Mouse (Mus musculus): ENCODE measurements around the gene Zmynd15. TPM values are rescaled to one million over a fixed set of nuclear protein-coding genes. Genes with fewer than 3 reads are reported as not detected.

Zmynd15 gene
- total RNA-seq, 1 experiment from 2014 or later = not detected

GRCm38 (mm10) chr11:70489138-70489537, 29.9 kb downstream of the Zmynd15 start:
- no peak for ATAC-seq (replicated peaks; ENCODE audit: insufficient number of reproducible peaks, low FRiP score, low TSS enrichment, poor library complexity, severe bottlenecking)

GRCm38 (mm10) chr11:70489684-70490083, 30.5 kb downstream of the Zmynd15 start:
- peak; percentile 92 for ATAC-seq (replicated peaks; ENCODE audit: insufficient number of reproducible peaks, low FRiP score, low TSS enrichment, poor library complexity, severe bottlenecking)

- ATAC-seq (replicated peaks; ENCODE audit: insufficient number of reproducible peaks, low FRiP score, low TSS enrichment, poor library complexity, severe bottlenecking) = no peak
Measured at GRCm38 (mm10) chr11:70499566-70500475, 40.6 kb downstream of the Zmynd15 start.

GRCm38 (mm10) chr11:70500476-70500812, 41.2 kb downstream of the Zmynd15 start:
- no peak for ATAC-seq (replicated peaks; ENCODE audit: insufficient number of reproducible peaks, low FRiP score, low TSS enrichment, poor library complexity, severe bottlenecking)

- no peak for ATAC-seq (replicated peaks; ENCODE audit: insufficient number of reproducible peaks, low FRiP score, low TSS enrichment, poor library complexity, severe bottlenecking)
Measured at GRCm38 (mm10) chr11:70502018-70502417, 42.8 kb downstream of the Zmynd15 start.

DNA sequence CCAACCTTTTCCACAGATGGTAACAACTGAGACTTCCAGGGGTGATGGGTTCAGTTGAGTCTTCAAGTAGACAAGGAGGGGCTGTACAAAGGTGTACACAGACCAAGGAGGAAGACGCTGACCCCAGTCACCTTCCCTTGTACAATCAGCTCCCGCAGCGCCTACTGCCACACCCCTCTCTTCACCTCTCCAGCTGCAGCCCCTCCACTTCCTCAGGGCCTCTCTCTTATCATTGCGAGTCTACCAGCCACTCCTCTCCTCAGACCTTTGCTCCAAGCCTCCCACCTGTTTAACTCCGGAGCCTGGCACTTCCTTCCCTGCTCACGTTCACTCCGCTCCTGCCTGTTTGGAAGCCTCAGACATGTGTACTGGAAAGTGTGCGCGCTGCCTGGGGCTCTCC, 45.7 kb downstream of the Zmynd15 start, which contains the start of gene Tm4sf5:
Tm4sf5 (plus strand) TSS at position 275 of the 400 bp plus-strand sequence.
- ATAC-seq (replicated peaks; ENCODE audit: insufficient number of reproducible peaks, low FRiP score, low TSS enrichment, poor library complexity, severe bottlenecking) = no peak

DNA sequence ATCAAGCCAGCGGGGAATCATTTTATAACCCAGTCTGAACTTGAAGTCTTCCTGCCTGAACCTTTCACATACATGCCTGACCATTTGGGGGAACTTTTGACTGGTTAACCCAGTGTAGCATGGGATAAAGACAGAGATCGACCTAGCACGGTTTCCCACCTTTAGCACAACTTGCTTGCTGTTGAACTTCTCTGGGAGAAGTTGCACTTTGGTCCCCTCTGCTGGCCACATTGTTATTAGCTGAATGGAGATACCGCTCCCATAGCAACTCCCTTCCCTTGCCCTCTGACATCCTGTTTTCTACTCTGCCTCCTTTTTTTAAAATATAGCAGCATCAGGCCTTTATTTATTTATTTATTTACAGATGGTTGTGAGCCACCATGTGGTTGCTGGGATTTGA, 47.2 kb downstream of the Zmynd15 start:
- ATAC-seq (replicated peaks; ENCODE audit: insufficient number of reproducible peaks, low FRiP score, low TSS enrichment, poor library complexity, severe bottlenecking) = peak; percentile 77

- ATAC-seq (replicated peaks; ENCODE audit: insufficient number of reproducible peaks, low FRiP score, low TSS enrichment, poor library complexity, severe bottlenecking) = no peak
Measured at GRCm38 (mm10) chr11:70506962-70507515, 47.8 kb downstream of the Zmynd15 start.

DNA sequence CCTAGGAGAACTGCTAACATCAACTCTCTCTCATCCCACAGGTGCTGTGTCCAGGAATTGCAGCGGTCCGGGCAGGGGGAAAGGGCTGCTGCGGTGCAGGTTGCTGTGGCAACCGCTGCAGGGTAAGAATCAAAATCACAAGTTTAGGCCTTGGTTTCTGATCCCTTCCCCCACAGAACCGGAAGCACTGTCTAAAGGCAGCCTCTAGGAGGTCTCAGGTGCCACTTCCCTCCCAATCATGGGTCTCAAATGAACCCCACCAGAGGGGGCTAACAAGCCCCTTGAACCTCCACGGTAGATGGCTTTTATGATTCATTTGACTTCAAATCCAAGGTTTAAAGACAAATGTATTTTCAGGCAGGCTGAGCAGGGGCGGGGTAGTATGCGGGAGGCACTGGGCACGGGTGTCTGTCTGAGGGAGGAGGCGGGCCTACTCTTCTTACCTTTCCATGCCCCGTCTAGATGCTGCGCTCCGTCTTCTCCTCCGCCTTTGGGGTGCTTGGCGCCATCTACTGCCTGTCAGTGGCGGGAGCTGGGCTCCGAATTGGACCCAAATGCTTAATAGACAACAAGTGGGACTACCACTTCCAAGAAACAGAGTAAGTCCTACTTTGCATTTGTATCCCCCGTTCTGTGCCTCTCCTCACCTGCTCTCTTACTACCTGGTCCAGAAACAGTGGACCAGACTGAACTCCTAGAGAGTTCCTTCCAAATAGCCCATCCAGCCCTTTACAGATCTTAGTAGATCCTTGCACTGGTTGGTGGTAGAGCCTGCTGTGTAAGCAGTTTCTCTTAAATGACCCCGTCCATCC, 50.7 kb downstream of the Zmynd15 start:
- 0 out of 2 replicates have a peak, but pooled peaks have one; percentile 34 for ATAC-seq (replicated peaks; ENCODE audit: insufficient number of reproducible peaks, low FRiP score, low TSS enrichment, poor library complexity, severe bottlenecking)

DNA sequence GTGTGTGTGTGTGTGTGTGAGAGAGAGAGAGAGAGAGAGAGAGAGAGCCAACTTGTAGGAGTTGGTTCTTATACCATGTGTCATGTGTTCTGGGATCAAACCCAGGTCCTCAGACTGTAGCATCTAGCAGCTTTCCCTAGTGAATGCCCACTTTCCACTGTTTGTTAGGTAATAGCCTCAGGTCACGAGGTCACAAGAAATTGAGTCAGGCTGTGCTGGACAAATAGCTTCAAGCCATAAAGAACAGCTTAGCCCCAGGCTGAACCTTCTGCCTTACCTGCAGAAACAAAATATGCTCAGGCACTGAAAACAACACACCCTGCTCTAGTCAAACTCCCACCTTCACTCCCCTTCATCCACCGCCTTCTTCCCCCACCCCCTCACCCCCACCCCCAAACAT, 52.0 kb downstream of the Zmynd15 start:
- ATAC-seq (replicated peaks; ENCODE audit: insufficient number of reproducible peaks, low FRiP score, low TSS enrichment, poor library complexity, severe bottlenecking) = no peak

DNA sequence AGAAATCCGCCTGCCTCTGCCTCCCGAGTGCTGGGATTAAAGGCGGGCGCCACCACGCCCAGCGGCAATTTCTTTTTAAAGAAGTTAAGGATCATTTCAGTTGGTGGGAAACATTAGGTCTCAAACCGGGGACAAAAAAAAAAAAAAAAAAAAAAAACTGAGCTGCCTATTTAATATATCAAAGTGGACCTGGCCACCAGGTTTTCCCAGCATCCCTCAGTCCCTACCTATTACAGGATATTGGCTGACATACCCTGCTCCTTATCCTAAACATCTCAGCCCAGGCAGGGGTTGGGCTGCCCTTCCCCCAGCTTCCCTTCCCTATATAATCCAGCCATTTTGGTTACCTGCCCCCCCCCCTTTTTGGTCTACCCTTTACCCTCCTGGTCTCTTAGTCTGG, 52.6 kb downstream of the Zmynd15 start:
- no peak for ATAC-seq (replicated peaks; ENCODE audit: insufficient number of reproducible peaks, low FRiP score, low TSS enrichment, poor library complexity, severe bottlenecking)

DNA sequence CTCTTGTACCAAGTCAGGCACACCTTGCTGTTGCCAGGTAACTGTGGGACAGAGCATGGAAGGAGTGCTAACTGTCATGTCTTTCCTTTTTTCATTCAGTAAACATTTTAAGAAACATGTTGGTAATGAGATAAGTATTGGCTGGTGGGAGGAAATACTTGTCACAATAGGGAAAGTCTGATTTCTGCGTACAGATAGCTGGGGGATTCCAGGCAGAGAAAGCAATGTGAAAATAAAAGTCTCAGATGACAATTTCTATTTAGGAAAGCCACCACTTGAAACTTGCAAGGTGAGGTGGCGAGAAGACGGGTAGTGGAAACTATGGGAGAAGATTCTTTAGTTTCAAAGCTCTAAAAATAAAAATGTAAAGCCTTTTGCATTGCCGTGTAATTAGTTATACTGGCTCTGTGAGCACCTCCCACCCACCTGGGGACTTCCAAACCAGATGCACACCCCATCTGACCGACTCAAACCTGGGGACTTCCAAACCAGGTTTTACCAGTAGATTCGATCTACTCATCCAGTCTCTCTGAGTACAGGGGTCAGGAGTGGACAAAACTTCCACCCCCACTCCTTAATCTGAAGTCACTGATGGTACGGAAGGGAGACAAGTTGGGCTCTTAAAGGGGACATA, 53.6 kb downstream of the Zmynd15 start:
- ATAC-seq (replicated peaks; ENCODE audit: insufficient number of reproducible peaks, low FRiP score, low TSS enrichment, poor library complexity, severe bottlenecking) = no peak

- no peak for ATAC-seq (replicated peaks; ENCODE audit: insufficient number of reproducible peaks, low FRiP score, low TSS enrichment, poor library complexity, severe bottlenecking)
Measured at GRCm38 (mm10) chr11:70513520-70513919, 54.3 kb downstream of the Zmynd15 start.

GRCm38 (mm10) chr11:70514288-70514687, 55.1 kb downstream of the Zmynd15 start, which contains the start of gene Vmo1:
Vmo1 (minus strand) TSS chr11:70514616.
- no peak for ATAC-seq (replicated peaks; ENCODE audit: insufficient number of reproducible peaks, low FRiP score, low TSS enrichment, poor library complexity, severe bottlenecking)

Other genes starting within 250 kb of the Zmynd15 start
- not detected in 3 replicates for gene Slc16a11, start 246.7 kb upstream of the Zmynd15 start, total RNA-seq (2017)
- gene Slc16a13, start 238.4 kb upstream of the Zmynd15 start, total RNA-seq (2017) = 1.9 to 11.0 TPM (median 3.1 TPM) in 3 replicates
- gene Bcl6b, start 229.6 kb upstream of the Zmynd15 start, total RNA-seq (2017) = not detected in 3 replicates
- gene 0610010K14Rik, start 221.5 kb upstream of the Zmynd15 start, total RNA-seq (2017) = 8.1 to 28.1 TPM (median 18.3 TPM) in 3 replicates
- gene Gm21988, start 219.6 kb upstream of the Zmynd15 start, total RNA-seq (2017) = 3.3 to 5.8 TPM in 2 of 3 replicates, not detected in the other
- gene Rnasek, start 219.6 kb upstream of the Zmynd15 start, total RNA-seq (2017) = 17.5 to 31.1 TPM (median 23.2 TPM) in 3 replicates
- 0.85 to 26.1 TPM (median 1.6 TPM) in 3 replicates for gene Alox12, start 204.1 kb upstream of the Zmynd15 start, total RNA-seq (2017)
- 2.5 TPM in 1 of 3 replicates, not detected in the others for gene Alox12e, start 136.8 kb upstream of the Zmynd15 start, total RNA-seq (2017)
- 1.6 to 43.2 TPM (median 41.4 TPM) in 3 replicates for gene Alox15, start 107.4 kb upstream of the Zmynd15 start, total RNA-seq (2017)
- 1.6 to 4.9 TPM (median 2.1 TPM) in 3 replicates for gene Pelp1, start 49.4 kb upstream of the Zmynd15 start, total RNA-seq (2017)
- 94.2 to 148 TPM (median 113 TPM) in 3 replicates for gene Arrb2, start 26.8 kb upstream of the Zmynd15 start, total RNA-seq (2017)
- 37.7 to 56.2 TPM (median 52.1 TPM) in 3 replicates for gene Med11, start 7.5 kb upstream of the Zmynd15 start, total RNA-seq (2017)
- gene Cxcl16, start 551 bp downstream of the Zmynd15 start, total RNA-seq (2017) = 1.6 to 3.5 TPM (median 2.8 TPM) in 3 replicates
- not detected in 3 replicates for gene Tm4sf5, start 45.8 kb downstream of the Zmynd15 start, total RNA-seq (2017)
- not detected in 3 replicates for gene Vmo1, start 55.2 kb downstream of the Zmynd15 start, total RNA-seq (2017)
- not detected in 3 replicates for gene Gltpd2, start 59.8 kb downstream of the Zmynd15 start, total RNA-seq (2017)
- 181 to 224 TPM (median 209 TPM) in 3 replicates for gene Psmb6, start 65.9 kb downstream of the Zmynd15 start, total RNA-seq (2017)
- not detected in 3 replicates for gene Gm40193, start 73.5 kb downstream of the Zmynd15 start, total RNA-seq (2017)
- 5.1 to 22.0 TPM (median 11.1 TPM) in 3 replicates for gene Pld2, start 80.6 kb downstream of the Zmynd15 start, total RNA-seq (2017)
- gene Mink1, start 103.4 kb downstream of the Zmynd15 start, total RNA-seq (2017) = 50.8 to 81.3 TPM (median 55.8 TPM) in 3 replicates
- not detected in 3 replicates for gene 4930544D05Rik, start 156.4 kb downstream of the Zmynd15 start, total RNA-seq (2017)
- gene Chrne, start 159.8 kb downstream of the Zmynd15 start, total RNA-seq (2017) = 2.1 to 17.4 TPM (median 5.5 TPM) in 3 replicates
- gene Gp1ba, start 179.7 kb downstream of the Zmynd15 start, total RNA-seq (2017) = 0.57 to 3.3 TPM in 2 of 3 replicates, not detected in the other
- 89.4 to 129 TPM (median 90.9 TPM) in 3 replicates for gene Rnf167, start 187.8 kb downstream of the Zmynd15 start, total RNA-seq (2017)
- 41.1 to 62.6 TPM (median 43.5 TPM) in 3 replicates for gene Slc25a11, start 188.0 kb downstream of the Zmynd15 start, total RNA-seq (2017)
- gene Pfn1, start 195.2 kb downstream of the Zmynd15 start, total RNA-seq (2017) = 527 to 871 TPM (median 568 TPM) in 3 replicates
- gene Eno3, start 197.8 kb downstream of the Zmynd15 start, total RNA-seq (2017) = 236 to 452 TPM (median 414 TPM) in 3 replicates
- gene Spag7, start 210.0 kb downstream of the Zmynd15 start, total RNA-seq (2017) = 49.1 to 78.2 TPM (median 76.7 TPM) in 3 replicates
- 8.9 to 20.6 TPM (median 15.7 TPM) in 3 replicates for gene Camta2, start 228.7 kb downstream of the Zmynd15 start, total RNA-seq (2017)
- 0.53 TPM in 1 of 3 replicates, not detected in the others for gene Inca1, start 240.7 kb downstream of the Zmynd15 start, total RNA-seq (2017)
- 27.3 to 30.6 TPM (median 30.3 TPM) in 3 replicates for gene Kif1c, start 241.1 kb downstream of the Zmynd15 start, total RNA-seq (2017)

Measured in monocyte, adult 5-6 weeks (primary cell).